Mouse (Mus musculus): Measurements from ENCODE around the gene Gm13277. TPM values are rescaled to one million over a fixed set of nuclear protein-coding genes. Genes with fewer than 3 reads are reported as not detected.
"Not testable (repeated sequence)": the region's sequence is repeated elsewhere in the genome, so short reads cannot be mapped to it uniquely, and the experiment has no call there.

Gene Gm13277
- total and polyA plus RNA-seq, 2 experiments from 2014 or later = not detected

DNA sequence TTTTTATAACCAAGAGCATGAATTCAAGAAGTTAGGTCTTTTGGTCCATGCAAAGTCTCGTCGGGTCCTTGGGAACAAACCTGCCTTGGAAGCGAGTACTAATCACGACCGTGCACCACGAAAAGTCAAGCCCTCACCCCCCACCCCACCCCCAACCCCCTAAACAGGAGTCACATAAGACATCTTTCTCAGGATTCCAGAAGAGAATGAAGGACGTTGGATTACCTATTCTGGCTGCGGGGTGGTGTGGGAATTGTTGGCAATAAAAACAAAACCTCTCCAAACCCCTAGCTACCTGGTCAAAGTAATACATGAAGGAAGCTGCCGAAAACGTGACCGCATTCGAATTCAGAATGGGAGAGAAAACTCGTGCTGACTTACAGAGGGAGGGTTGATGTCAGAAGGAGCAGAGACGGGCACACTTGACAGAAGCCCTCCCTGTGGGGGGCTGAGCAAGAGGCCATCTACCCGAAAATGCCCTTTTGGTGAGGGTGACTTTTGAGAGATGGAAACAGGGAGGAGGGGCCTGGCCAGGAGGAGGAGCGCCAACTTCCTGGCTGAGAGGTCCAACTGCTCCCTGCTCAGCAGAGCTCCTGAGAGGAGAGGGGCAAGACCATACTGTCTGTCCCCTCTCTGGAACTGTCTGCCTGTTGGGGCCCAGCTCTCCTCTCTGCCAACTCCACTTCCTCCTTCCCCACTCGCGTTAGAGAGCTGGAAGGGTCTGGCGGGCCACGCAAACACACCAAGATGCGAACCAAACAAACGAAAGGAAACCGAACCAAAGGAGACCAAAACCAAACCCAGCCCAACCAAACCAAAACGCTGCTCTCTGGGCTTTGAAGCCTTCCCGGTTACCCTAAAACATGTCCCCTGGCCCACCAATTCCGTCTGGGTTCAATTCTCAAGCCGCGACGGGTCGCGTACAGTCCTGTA is 31.6 kb upstream of the Gm13277 start:
- not testable (repeated sequence) for H3K27me3 ChIP-seq (ENCODE audit: control insufficient read depth, insufficient read depth, low read length); ATAC-seq (ENCODE audit: insufficient read depth, low read depth); H3K36me3 ChIP-seq (replicated peaks; ENCODE audit: control insufficient read depth, insufficient read depth, low read length); DNase-seq (ENCODE audit: low spot score); H3K4me1 ChIP-seq (ENCODE audit: control insufficient read depth, insufficient read depth); H3K9me3 ChIP-seq (replicated peaks; ENCODE audit: control insufficient read depth, low read length)
- peak overlapping the region; percentile 89 for H3K27ac ChIP-seq (ENCODE audit: low read depth)
- peak overlapping the region; percentile 61 for H3K9ac ChIP-seq (replicated peaks; ENCODE audit: low read depth, low read length)
- H3K4me3 ChIP-seq (ENCODE audit: low read depth, low read length) = peak overlapping the region; percentile 52
- H3K4me2 ChIP-seq (ENCODE audit: low read depth, low read length) = peak overlapping the region; percentile 58
- 7% methylated on average over 28 of the region's 31 CpGs for WGBS

DNA sequence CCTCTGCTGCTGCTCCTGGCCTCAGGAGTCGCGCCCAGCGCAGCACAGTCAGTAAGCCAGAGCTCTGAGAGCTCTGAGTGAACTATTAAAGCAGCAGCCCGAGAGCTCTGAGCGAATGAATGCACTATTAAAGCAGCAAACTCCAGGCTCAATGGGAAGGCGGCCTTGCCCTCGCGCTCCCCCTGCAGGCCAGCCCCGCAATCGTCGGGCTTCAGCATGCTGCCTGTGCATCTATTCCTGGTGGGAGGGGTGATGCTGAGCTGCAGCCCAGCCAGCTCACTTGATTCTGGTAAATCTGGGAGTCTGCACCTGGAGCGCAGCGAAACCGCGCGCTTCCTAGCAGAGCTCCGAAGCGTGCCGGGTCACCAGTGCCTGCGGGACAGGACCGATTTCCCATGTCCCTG is 30.8 kb upstream of the Gm13277 start:
- Histone ChIP-seq H3K27ac (ENCODE audit: low read depth) (peak overlapping the region; percentile 89), H3K4me2 (ENCODE audit: low read depth, low read length) (peak overlapping the region; percentile 58), H3K4me3 (ENCODE audit: low read depth, low read length) (peak overlapping the region; percentile 52), H3K9ac (replicated peaks; ENCODE audit: low read depth, low read length) (peak overlapping the region; percentile 61; the same call in 1 of the 2 replicates)
- not testable (repeated sequence) for H3K36me3 ChIP-seq (replicated peaks; ENCODE audit: control insufficient read depth, insufficient read depth, low read length); H3K9me3 ChIP-seq (replicated peaks; ENCODE audit: control insufficient read depth, low read length); H3K4me1 ChIP-seq (ENCODE audit: control insufficient read depth, insufficient read depth); H3K27me3 ChIP-seq (ENCODE audit: control insufficient read depth, insufficient read depth, low read length)
- ATAC-seq (ENCODE audit: insufficient read depth, low read depth) (peak; percentile 100), DNase-seq (ENCODE audit: low spot score) (peak; percentile 89)
- under 1% methylated on average over 18 of the region's 21 CpGs for WGBS
- TF ChIP-seq CTCF (IDR thresholded peaks at IDR 0.05; ENCODE audit: low read depth) = peak; percentile 60

DNA sequence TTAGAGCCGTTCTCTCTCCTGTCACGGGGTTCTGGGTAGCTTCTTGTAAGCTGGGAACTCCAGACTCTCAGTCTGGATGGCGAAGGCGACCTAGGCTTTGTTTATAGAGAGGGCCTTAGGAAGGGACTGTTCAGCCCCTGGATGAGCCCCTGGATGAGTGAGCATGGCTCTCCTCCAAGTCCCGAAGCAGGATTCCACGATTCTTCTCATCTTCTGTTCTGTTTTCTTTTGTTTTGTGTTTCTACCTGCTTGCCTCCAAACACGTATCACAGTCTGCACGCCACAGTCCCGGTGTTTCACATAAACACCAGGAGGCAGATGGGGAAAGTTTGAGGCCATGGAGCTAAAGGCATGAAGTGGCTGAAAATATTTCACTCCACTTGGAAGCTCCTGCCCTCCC is 29.7 kb upstream of the Gm13277 start:
- DNase-seq (ENCODE audit: low spot score) = not testable (repeated sequence)

DNA sequence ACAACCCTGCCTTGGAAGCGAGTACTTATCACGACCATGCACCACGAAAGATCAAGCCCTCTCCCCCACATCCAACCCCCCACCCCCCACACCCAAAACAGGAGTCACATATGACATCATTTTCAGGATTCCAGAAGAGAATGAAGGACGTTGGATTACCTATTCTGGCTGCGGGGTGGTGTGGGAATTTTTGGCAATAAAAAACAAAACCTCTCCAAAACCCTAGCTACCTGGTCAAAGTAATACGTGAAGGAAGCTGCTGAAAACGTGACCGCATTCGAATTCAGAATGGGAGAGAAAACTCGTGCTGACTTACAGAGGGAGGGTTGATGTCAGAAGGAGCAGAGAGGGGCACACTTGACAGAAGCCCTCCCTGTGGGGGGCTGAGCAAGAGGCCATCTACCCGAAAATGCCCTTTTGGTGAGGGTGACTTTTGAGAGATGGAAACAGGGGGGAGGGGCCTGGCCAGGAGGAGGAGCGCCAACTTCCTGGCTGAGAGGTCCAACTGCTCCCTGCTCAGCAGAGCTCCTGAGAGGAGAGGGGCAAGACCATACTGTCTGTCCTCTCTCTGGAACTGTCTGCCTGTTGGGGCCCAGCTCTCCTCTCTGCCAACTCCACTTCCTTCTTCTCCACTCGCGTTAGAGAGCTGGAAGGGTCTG is 28.7 kb upstream of the Gm13277 start, which contains the start of gene Gm13283:
TSS of gene Gm13283 (plus strand) at position 510 of the 659 bp plus-strand sequence.
- H3K9ac ChIP-seq (replicated peaks; ENCODE audit: low read depth, low read length) = not testable (repeated sequence)

More for the DNA sequence above, 29.7 kb upstream of the Gm13277 start:
- not testable (repeated sequence) for H3K36me3 ChIP-seq (replicated peaks; ENCODE audit: control insufficient read depth, insufficient read depth, low read length); ATAC-seq (ENCODE audit: insufficient read depth, low read depth); H3K9me3 ChIP-seq (replicated peaks; ENCODE audit: control insufficient read depth, low read length); H3K4me2 ChIP-seq (ENCODE audit: low read depth, low read length); H3K27ac ChIP-seq (ENCODE audit: low read depth); H3K4me3 ChIP-seq (ENCODE audit: low read depth, low read length); H3K27me3 ChIP-seq (ENCODE audit: control insufficient read depth, insufficient read depth, low read length); H3K9ac ChIP-seq (replicated peaks; ENCODE audit: low read depth, low read length); H3K4me1 ChIP-seq (ENCODE audit: control insufficient read depth, insufficient read depth)
- WGBS = 72% methylated on average over 9 of the region's 9 CpGs

DNA sequence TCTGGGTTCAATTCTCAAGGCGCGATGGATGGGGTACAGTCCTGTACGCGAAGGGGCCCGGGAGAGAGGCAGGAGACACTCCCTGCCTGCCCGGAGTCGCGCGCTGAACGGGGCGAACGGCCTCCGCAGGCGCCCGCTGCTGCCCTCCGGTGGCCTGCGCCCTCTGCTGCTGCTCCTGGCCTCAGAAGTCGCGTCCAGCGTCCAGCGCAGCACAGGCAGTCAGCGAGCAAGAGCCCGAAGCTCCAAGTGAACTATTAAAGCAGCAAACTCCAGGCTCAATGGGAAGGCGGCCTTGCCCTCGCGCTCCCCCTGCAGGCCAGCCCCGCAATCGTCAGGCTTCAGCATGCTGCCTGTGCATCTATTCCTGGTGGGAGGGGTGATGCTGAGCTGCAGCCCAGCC is 28.0 kb upstream of the Gm13277 start:
- not testable (repeated sequence) for H3K4me1 ChIP-seq (ENCODE audit: control insufficient read depth, insufficient read depth); H3K9ac ChIP-seq (replicated peaks; ENCODE audit: low read depth, low read length); ATAC-seq (ENCODE audit: insufficient read depth, low read depth); H3K36me3 ChIP-seq (replicated peaks; ENCODE audit: control insufficient read depth, insufficient read depth, low read length); H3K9me3 ChIP-seq (replicated peaks; ENCODE audit: control insufficient read depth, low read length); H3K27me3 ChIP-seq (ENCODE audit: control insufficient read depth, insufficient read depth, low read length)
- TF ChIP-seq CTCF (IDR thresholded peaks at IDR 0.05; ENCODE audit: low read depth) = peak; percentile 66
- Histone ChIP-seq H3K27ac (ENCODE audit: low read depth) (peak overlapping the region; percentile 78; the same call in 1 of the 2 replicates), H3K4me3 (ENCODE audit: low read depth, low read length) (peak overlapping the region; percentile 37), H3K4me2 (ENCODE audit: low read depth, low read length) (peak overlapping the region; percentile 37)
- DNase-seq (ENCODE audit: low spot score) = peak; percentile 83
- under 1% methylated on average over 23 of the region's 28 CpGs for WGBS

More for the DNA sequence above, 28.7 kb upstream of the Gm13277 start, which contains the start of gene Gm13283:
- not testable (repeated sequence) for ATAC-seq (ENCODE audit: insufficient read depth, low read depth); H3K4me1 ChIP-seq (ENCODE audit: control insufficient read depth, insufficient read depth); H3K27me3 ChIP-seq (ENCODE audit: control insufficient read depth, insufficient read depth, low read length); H3K36me3 ChIP-seq (replicated peaks; ENCODE audit: control insufficient read depth, insufficient read depth, low read length); DNase-seq (ENCODE audit: low spot score); H3K9me3 ChIP-seq (replicated peaks; ENCODE audit: control insufficient read depth, low read length)
- Histone ChIP-seq H3K27ac (ENCODE audit: low read depth) (peak within 1 kb of the TSS; percentile 78; the same call in 1 of the 2 replicates), H3K4me2 (ENCODE audit: low read depth, low read length) (peak within 1 kb of the TSS; percentile 37), H3K4me3 (ENCODE audit: low read depth, low read length) (peak within 1 kb of the TSS; percentile 37)
- 30% methylated on average over 6 of the region's 14 CpGs for WGBS

DNA sequence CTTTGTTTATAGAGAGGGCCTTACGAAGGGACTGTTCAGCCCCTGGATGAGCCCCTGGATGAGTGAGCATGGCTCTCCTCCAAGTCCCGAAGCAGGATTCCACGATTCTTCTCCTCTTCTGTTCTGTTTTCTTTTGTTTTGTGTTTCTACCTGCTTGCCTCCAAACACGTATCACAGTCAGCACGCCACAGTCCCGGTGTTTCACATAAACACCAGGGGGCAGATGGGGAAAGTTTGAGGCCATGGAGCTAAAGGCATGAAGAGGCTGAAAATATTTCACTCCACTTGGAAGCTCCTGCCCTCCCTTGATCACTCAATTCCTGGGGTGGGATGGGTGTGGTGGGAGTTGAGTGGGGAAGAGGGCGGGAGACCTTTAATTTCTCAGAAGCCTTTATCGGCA is 26.7 kb upstream of the Gm13277 start:
- not testable (repeated sequence) for H3K9ac ChIP-seq (replicated peaks; ENCODE audit: low read depth, low read length); H3K9me3 ChIP-seq (replicated peaks; ENCODE audit: control insufficient read depth, low read length); ATAC-seq (ENCODE audit: insufficient read depth, low read depth); H3K27me3 ChIP-seq (ENCODE audit: control insufficient read depth, insufficient read depth, low read length); H3K4me2 ChIP-seq (ENCODE audit: low read depth, low read length); H3K27ac ChIP-seq (ENCODE audit: low read depth); H3K4me3 ChIP-seq (ENCODE audit: low read depth, low read length); DNase-seq (ENCODE audit: low spot score); H3K4me1 ChIP-seq (ENCODE audit: control insufficient read depth, insufficient read depth); H3K36me3 ChIP-seq (replicated peaks; ENCODE audit: control insufficient read depth, insufficient read depth, low read length)
- WGBS = 63% methylated on average over 6 of the region's 8 CpGs

DNA sequence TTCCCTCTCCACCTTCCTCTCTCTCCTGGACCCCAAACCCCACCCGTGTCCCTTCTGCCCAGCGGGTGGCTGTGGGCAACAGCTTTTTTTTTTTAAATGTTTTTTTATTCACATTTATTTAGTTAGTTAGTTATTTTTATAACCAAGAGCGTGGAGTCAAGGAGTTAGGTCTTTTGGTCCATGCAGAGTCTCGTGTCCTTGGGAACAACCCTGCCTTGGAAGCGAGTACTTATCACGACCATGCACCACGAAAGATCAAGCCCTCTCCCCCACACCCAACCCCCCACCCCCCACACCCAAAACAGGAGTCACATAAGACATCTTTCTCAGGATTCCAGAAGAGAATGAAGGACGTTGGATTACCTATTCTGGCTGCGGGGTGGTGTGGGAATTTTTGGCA is 26.1 kb upstream of the Gm13277 start:
- not testable (repeated sequence) for H3K36me3 ChIP-seq (replicated peaks; ENCODE audit: control insufficient read depth, insufficient read depth, low read length); H3K9me3 ChIP-seq (replicated peaks; ENCODE audit: control insufficient read depth, low read length); H3K4me2 ChIP-seq (ENCODE audit: low read depth, low read length); ATAC-seq (ENCODE audit: insufficient read depth, low read depth); H3K9ac ChIP-seq (replicated peaks; ENCODE audit: low read depth, low read length); DNase-seq (ENCODE audit: low spot score); H3K27ac ChIP-seq (ENCODE audit: low read depth); H3K4me3 ChIP-seq (ENCODE audit: low read depth, low read length); H3K27me3 ChIP-seq (ENCODE audit: control insufficient read depth, insufficient read depth, low read length); H3K4me1 ChIP-seq (ENCODE audit: control insufficient read depth, insufficient read depth)
- WGBS = 45% methylated on average over 8 of the region's 9 CpGs

All from heart, postnatal 0 days (tissue).